Mouse (Mus musculus): Measurements from ENCODE around the gene Ncbp2.

The Ncbp2 gene

GRCm38 (mm10) chr16:32010330-32010729 lies 62.0 kb downstream of the Ncbp2 start:
- no peak for DNase-seq

Measured in cerebellum, postnatal 14 days (tissue).